Mouse (Mus musculus): ENCODE results near the gene Cys1. TPM values are rescaled to one million over a fixed set of nuclear protein-coding genes. Genes with fewer than 3 reads are reported as not detected.

Gene Cys1
- polyA plus RNA-seq (2014; fragmentation: Nextera tagmentation; extraction: Ambion mirVana) = 0.76 and 0.85 TPM in 2 replicates

DNA sequence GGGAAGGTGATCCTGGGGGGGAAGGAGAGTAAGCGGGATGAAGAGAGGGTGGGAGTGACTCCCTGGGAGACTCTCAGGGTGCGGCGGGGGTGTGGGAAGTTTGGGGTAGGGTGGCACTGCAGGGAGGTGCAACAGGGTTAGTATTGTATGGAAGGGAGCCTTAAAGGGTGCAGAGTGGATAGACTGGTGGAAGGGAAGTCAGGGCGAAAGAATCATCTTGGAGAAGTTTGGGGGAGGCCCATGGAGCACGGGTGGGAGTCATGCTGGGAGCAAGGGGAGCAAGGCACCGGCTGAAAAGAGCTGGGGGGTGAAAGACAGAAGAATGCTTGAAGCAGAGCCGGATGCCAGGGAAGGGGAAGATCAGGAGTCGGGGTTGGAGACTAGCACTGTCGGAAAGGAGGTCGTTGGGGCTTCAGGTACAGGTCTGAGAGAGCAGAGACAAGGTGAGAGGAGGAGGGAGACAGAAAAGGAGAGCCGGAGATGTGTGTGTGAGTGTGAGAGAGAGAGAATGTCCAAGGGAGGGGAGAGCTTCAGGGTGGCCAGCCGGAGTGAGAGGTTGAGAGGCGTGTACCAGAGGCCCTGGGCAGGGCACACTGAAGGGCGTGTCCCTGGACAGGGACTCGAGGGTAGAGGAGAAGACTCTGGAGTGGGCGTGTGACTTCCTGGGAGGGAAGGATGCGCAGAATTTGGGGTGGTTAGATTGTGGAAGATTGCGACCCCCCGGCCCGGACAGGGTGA is at the start of gene Cys1:
Cys1 (minus strand) TSS at position 528 of the 738 bp plus-strand sequence.
- H3K4me3 ChIP-seq (ENCODE audit: low read depth, low read length) = peak within 1 kb of the TSS; percentile 50
- H3K9me3 ChIP-seq (ENCODE audit: control insufficient read depth, low read length) = no peaks in the 10 kb centered on the region
- H3K4me1 ChIP-seq (replicated peaks; ENCODE audit: control insufficient read depth, insufficient read depth, low read length) = no peaks in the 10 kb centered on the region; the same call in none of the 2 replicates
- ATAC-seq (replicated peaks; ENCODE audit: low FRiP score) = peak; percentile 15; the same call in 1 of the 2 replicates
- H3K36me3 ChIP-seq (ENCODE audit: control insufficient read depth, insufficient read depth, low read length) = no peaks in the 10 kb centered on the region
- peak within 1 kb of the TSS; percentile 71 for H3K9ac ChIP-seq (ENCODE audit: low read length)
- H3K4me2 ChIP-seq (ENCODE audit: low read depth, low read length, severe bottlenecking) = peak within 1 kb of the TSS; percentile 94
- no peak within 1 kb of the TSS for H3K27ac ChIP-seq (ENCODE audit: low read depth, low read length)
- peaks cover 19% of the 10 kb centered on the region for H3K27me3 ChIP-seq (ENCODE audit: control insufficient read depth, insufficient read depth, low read length)
- WGBS = 3% methylated on average over 20 of the region's 20 CpGs
- peak; percentile 58 for DNase-seq (ENCODE audit: low spot score)

GRCm38 (mm10) chr12:24724369-24724768 is 42.8 kb upstream of the Cys1 start:
- H3K27me3 ChIP-seq (ENCODE audit: control insufficient read depth, insufficient read depth, low read length) = no peaks in the 10 kb centered on the region; the same call in 1 of the 2 replicates
- DNase-seq (ENCODE audit: low spot score) (peak; percentile 70), ATAC-seq (replicated peaks; ENCODE audit: low FRiP score) (peak; percentile 73)
- H3K9ac ChIP-seq (ENCODE audit: low read length) = 0 out of 2 replicates have a peak overlapping the region, but pooled peaks have one; percentile 7
- no peak overlapping the region for H3K4me3 ChIP-seq (ENCODE audit: low read depth, low read length)
- 21% methylated on average over 2 of the region's 2 CpGs for WGBS
- 0 out of 2 replicates have a peak overlapping the region, but pooled peaks have one; percentile 11 for H3K4me2 ChIP-seq (ENCODE audit: low read depth, low read length, severe bottlenecking)
- no peaks in the 10 kb centered on the region for H3K36me3 ChIP-seq (ENCODE audit: control insufficient read depth, insufficient read depth, low read length)
- H3K27ac ChIP-seq (ENCODE audit: low read depth, low read length) = no peak overlapping the region
- H3K9me3 ChIP-seq (ENCODE audit: control insufficient read depth, low read length) = no peaks in the 10 kb centered on the region
- peaks cover 3% of the 10 kb centered on the region; the same call in 1 of the 2 replicates for H3K4me1 ChIP-seq (replicated peaks; ENCODE audit: control insufficient read depth, insufficient read depth, low read length)

DNA sequence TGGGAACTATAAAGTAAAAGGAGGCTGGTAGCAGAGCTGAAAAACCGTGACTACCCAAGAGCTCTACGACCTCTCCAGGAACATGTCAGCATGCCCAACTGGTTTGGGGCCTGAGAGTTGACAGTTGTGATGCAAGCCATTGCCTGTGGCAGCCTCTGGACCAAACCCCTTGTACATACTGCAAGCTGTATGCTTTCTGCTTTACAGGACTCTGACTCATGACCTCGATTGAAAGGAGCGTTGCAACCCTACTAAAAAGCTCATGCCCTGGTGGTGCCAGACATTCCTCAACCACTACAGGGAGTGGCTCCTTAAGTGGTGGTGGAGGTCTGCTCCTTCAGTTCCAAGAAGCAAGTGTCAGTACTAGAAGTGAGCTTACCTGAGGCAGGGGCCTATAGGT is 42.2 kb upstream of the Cys1 start:
- Histone ChIP-seq H3K4me2 (ENCODE audit: low read depth, low read length, severe bottlenecking) (no peak overlapping the region), H3K27ac (ENCODE audit: low read depth, low read length) (0 out of 2 replicates have a peak overlapping the region, but pooled peaks have one; percentile 12), H3K27me3 (ENCODE audit: control insufficient read depth, insufficient read depth, low read length) (no peaks in the 10 kb centered on the region; the same call in 1 of the 2 replicates), H3K9me3 (ENCODE audit: control insufficient read depth, low read length) (no peaks in the 10 kb centered on the region), H3K36me3 (ENCODE audit: control insufficient read depth, insufficient read depth, low read length) (no peaks in the 10 kb centered on the region), H3K4me3 (ENCODE audit: low read depth, low read length) (no peak overlapping the region), H3K9ac (ENCODE audit: low read length) (no peak overlapping the region), H3K4me1 (replicated peaks; ENCODE audit: control insufficient read depth, insufficient read depth, low read length) (peaks cover 3% of the 10 kb centered on the region; the same call in 1 of the 2 replicates)
- ATAC-seq (replicated peaks; ENCODE audit: low FRiP score) (no peak), DNase-seq (ENCODE audit: low spot score) (no peak)
- 90% methylated on average over 4 of the region's 4 CpGs for WGBS

DNA sequence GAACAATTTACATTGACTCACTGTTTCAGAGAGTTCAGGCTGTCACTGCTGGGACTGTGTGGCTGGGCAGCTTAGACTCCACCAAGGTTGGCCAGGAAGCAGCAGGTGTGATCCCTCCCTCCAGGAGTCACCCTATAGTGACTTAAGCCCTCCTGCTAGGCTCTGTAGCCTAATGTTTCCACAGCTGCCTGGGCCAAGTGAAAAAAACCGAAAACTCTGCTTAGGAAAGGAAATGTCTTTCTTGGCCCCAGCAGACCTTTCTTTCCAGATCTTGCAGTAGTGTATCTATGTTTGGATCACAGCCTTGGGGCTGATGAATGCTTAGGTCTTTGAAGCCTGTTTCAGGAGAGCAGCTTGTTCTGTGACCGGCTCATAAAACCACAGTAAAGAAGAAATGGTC is 41.8 kb upstream of the Cys1 start:
- 63% methylated on average over 2 of the region's 2 CpGs for WGBS
- Histone ChIP-seq H3K9ac (ENCODE audit: low read length) (no peak overlapping the region), H3K27me3 (ENCODE audit: control insufficient read depth, insufficient read depth, low read length) (no peaks in the 10 kb centered on the region), H3K9me3 (ENCODE audit: control insufficient read depth, low read length) (no peaks in the 10 kb centered on the region), H3K27ac (ENCODE audit: low read depth, low read length) (no peak overlapping the region), H3K36me3 (ENCODE audit: control insufficient read depth, insufficient read depth, low read length) (no peaks in the 10 kb centered on the region), H3K4me1 (replicated peaks; ENCODE audit: control insufficient read depth, insufficient read depth, low read length) (peaks cover 3% of the 10 kb centered on the region; the same call in 1 of the 2 replicates), H3K4me2 (ENCODE audit: low read depth, low read length, severe bottlenecking) (no peak overlapping the region), H3K4me3 (ENCODE audit: low read depth, low read length) (no peak overlapping the region)
- no peak for ATAC-seq (replicated peaks; ENCODE audit: low FRiP score)
- no peak for DNase-seq (ENCODE audit: low spot score)

DNA sequence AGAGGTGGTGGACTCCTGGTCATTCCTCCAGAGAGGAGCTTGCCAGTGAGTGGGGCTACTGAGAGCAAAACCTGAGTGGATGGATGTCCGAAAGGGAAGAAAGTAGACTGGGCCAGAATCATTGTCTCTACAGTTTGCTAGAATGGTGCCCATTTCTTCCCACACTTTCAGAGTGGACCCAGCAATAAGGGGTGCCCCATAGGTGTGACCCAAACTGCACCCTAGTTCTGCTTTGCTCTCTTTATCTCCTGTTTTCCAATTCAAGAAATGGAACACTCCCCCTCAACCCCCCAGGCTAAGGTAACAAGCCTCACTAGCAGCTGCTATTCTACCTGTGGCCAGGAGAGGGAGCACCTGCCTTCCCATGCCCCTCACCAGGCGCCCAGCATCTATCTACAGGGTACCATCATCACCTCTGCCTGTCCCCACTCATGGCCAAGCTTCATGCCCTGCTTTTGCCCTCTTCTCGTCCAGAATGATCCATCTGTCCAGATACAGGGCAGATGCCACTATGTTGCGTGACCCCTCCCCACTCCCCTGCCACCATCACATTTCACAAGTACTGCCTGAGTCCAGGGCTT is 35.2 kb upstream of the Cys1 start:
- H3K9ac ChIP-seq (ENCODE audit: low read length) = no peak overlapping the region; the same call in 1 of the 2 replicates
- no peak overlapping the region for H3K4me2 ChIP-seq (ENCODE audit: low read depth, low read length, severe bottlenecking)
- ATAC-seq (replicated peaks; ENCODE audit: low FRiP score) (peak; percentile 61), DNase-seq (ENCODE audit: low spot score) (peak; percentile 73)
- H3K4me3 ChIP-seq (ENCODE audit: low read depth, low read length) = no peak overlapping the region
- H3K27me3 ChIP-seq (ENCODE audit: control insufficient read depth, insufficient read depth, low read length) = no peaks in the 10 kb centered on the region
- peaks cover 10% of the 10 kb centered on the region; the same call in 1 of the 2 replicates for H3K36me3 ChIP-seq (ENCODE audit: control insufficient read depth, insufficient read depth, low read length)
- 47% methylated on average over 4 of the region's 4 CpGs for WGBS
- H3K4me1 ChIP-seq (replicated peaks; ENCODE audit: control insufficient read depth, insufficient read depth, low read length) = 0 out of 2 replicates have a peak, but pooled peaks cover 2% of the 10 kb centered on the region
- no peak overlapping the region for H3K27ac ChIP-seq (ENCODE audit: low read depth, low read length)
- no peaks in the 10 kb centered on the region for H3K9me3 ChIP-seq (ENCODE audit: control insufficient read depth, low read length)

GRCm38 (mm10) chr12:24715268-24715896 is 33.8 kb upstream of the Cys1 start:
- Histone ChIP-seq H3K9ac (ENCODE audit: low read length) (no peak overlapping the region), H3K36me3 (ENCODE audit: control insufficient read depth, insufficient read depth, low read length) (peaks cover 10% of the 10 kb centered on the region; the same call in 1 of the 2 replicates), H3K4me2 (ENCODE audit: low read depth, low read length, severe bottlenecking) (no peak overlapping the region), H3K4me3 (ENCODE audit: low read depth, low read length) (no peak overlapping the region), H3K4me1 (replicated peaks; ENCODE audit: control insufficient read depth, insufficient read depth, low read length) (peaks cover 12% of the 10 kb centered on the region), H3K27me3 (ENCODE audit: control insufficient read depth, insufficient read depth, low read length) (no peaks in the 10 kb centered on the region), H3K27ac (ENCODE audit: low read depth, low read length) (no peak overlapping the region), H3K9me3 (ENCODE audit: control insufficient read depth, low read length) (no peaks in the 10 kb centered on the region)
- WGBS = 59% methylated on average over 2 of the region's 2 CpGs
- no peak for ATAC-seq (replicated peaks; ENCODE audit: low FRiP score)
- no peak for DNase-seq (ENCODE audit: low spot score)

DNA sequence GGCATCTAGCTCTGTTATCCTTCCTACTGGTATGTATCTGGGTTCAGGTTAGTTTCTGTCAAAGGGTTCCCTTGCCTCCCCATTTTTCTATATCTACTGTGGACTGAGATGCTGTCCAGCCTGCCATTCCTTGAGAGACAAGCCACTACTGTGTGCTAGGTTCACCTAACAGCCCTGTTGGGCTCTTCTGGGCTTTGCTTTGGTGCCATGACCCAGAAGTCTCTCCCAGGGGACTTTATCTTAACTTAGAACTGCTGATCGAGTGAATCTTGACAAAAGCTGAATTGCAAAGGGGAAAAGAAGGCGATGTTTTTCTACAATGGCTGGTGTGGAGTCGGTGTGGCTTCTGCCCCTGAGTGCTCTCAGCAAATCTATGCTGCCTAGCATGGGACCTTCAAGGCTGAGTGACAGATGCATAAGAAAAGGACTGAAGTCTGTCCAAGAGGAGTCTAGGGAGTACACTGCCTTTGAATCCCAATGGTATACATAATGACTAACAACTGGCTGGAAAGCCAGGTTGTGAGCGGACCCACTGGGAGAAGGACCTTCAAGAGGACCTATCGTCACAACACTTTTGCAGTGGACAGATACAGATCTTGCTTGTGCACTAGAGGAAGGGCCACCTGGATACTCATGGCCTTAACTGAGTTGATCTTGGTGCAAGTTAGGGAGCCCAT is 33.1 kb upstream of the Cys1 start:
- DNase-seq (ENCODE audit: low spot score) (no peak), ATAC-seq (replicated peaks; ENCODE audit: low FRiP score) (no peak)
- 81% methylated on average over 5 of the region's 5 CpGs for WGBS
- Histone ChIP-seq H3K4me3 (ENCODE audit: low read depth, low read length) (no peak overlapping the region), H3K4me2 (ENCODE audit: low read depth, low read length, severe bottlenecking) (no peak overlapping the region), H3K4me1 (replicated peaks; ENCODE audit: control insufficient read depth, insufficient read depth, low read length) (peaks cover 13% of the 10 kb centered on the region), H3K27me3 (ENCODE audit: control insufficient read depth, insufficient read depth, low read length) (no peaks in the 10 kb centered on the region), H3K36me3 (ENCODE audit: control insufficient read depth, insufficient read depth, low read length) (peaks cover 10% of the 10 kb centered on the region; the same call in 1 of the 2 replicates), H3K9ac (ENCODE audit: low read length) (no peak overlapping the region), H3K9me3 (ENCODE audit: control insufficient read depth, low read length) (no peaks in the 10 kb centered on the region), H3K27ac (ENCODE audit: low read depth, low read length) (no peak overlapping the region)

DNA sequence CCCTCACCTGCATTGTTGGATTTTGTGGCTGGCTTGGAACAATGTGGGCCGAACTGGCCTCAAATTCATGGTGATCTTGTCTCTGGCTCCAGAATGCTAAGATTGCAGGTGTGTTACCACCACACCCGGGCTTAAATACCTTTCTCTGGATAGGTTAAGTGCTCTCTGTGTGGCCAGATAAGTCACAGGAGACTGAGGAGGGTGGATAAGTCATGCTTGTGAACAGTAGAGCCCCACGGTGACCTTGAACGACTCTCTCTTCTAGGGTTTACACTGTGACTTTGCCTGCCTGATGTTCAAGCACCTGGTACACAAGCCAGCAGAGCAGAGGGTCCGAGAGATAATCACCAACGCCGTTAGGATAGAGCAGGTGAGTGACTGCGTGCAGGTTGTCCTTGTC is 30.8 kb upstream of the Cys1 start:
- 89% methylated on average over 8 of the region's 8 CpGs for WGBS
- no peak overlapping the region for H3K27ac ChIP-seq (ENCODE audit: low read depth, low read length)
- H3K9me3 ChIP-seq (ENCODE audit: control insufficient read depth, low read length) = no peaks in the 10 kb centered on the region
- H3K9ac ChIP-seq (ENCODE audit: low read length) = no peak overlapping the region
- DNase-seq (ENCODE audit: low spot score) = no peak
- peaks cover 13% of the 10 kb centered on the region for H3K4me1 ChIP-seq (replicated peaks; ENCODE audit: control insufficient read depth, insufficient read depth, low read length)
- ATAC-seq (replicated peaks; ENCODE audit: low FRiP score) = no peak
- no peaks in the 10 kb centered on the region for H3K27me3 ChIP-seq (ENCODE audit: control insufficient read depth, insufficient read depth, low read length)
- peak overlapping the region; percentile 25; the same call in 1 of the 2 replicates for H3K4me2 ChIP-seq (ENCODE audit: low read depth, low read length, severe bottlenecking)
- H3K36me3 ChIP-seq (ENCODE audit: control insufficient read depth, insufficient read depth, low read length) = peaks cover 10% of the 10 kb centered on the region; the same call in 1 of the 2 replicates
- H3K4me3 ChIP-seq (ENCODE audit: low read depth, low read length) = no peak overlapping the region
